Mouse (Mus musculus) urinary bladder, adult 18-20 months (tissue): ENCODE data around the gene Alg11.

Experiments
- DNase-seq, 2 experiments: peaks; one replicate each; pipeline ENCODE4 v3.0.0; 2022; ENCODE audit warnings: low spot score in 2 of 2, mixed read lengths in 2 of 2

Alg11 gene

GRCm38 (mm10) chr8:22061126-22061525 lies 605 bp downstream of the Alg11 start:
- no peak for DNase-seq

- no peak for DNase-seq
Measured at GRCm38 (mm10) chr8:22079313-22080007, 18.9 kb downstream of the Alg11 start.

- no peak for DNase-seq
Measured at GRCm38 (mm10) chr8:22089226-22089625, 28.7 kb downstream of the Alg11 start.

- DNase-seq, result no peak
Measured at GRCm38 (mm10) chr8:22091568-22091967, 31.0 kb downstream of the Alg11 start.

- no peak for DNase-seq
Measured at GRCm38 (mm10) chr8:22107020-22107419, 46.5 kb downstream of the Alg11 start.
